12 mouse cellular contexts compared by ENCODE assay signal in genomic region chr10:25064701-25065362, GRCm38 (mm10).
"Had no signal": no experiment of that assay in that cellular context is flagged by ENCODE, and none has a peak within 500 bp of the region (broad histone marks: within the 10 kb centered on the region; RNA-seq: fewer than 3 reads in every experiment).

No protein-coding gene starts in this region.

- H3K4me2 ChIP-seq: limb, embryonic 13.5 days; liver, embryonic 11.5 days; liver, embryonic 15.5 days; midbrain, embryonic 13.5 days had no signal

- ATAC-seq: lung, postnatal 0 days; midbrain, embryonic 13.5 days had no signal

- H3K27ac ChIP-seq: limb, embryonic 13.5 days; liver, embryonic 15.5 days; midbrain, embryonic 13.5 days; stomach, postnatal 0 days had no signal

- H3K27me3 ChIP-seq: limb, embryonic 13.5 days; liver, embryonic 15.5 days; midbrain, embryonic 13.5 days had no signal

- H3K9me3 ChIP-seq: liver, embryonic 15.5 days; midbrain, embryonic 13.5 days had no signal

- H3K4me1 ChIP-seq: limb, embryonic 13.5 days; liver, embryonic 15.5 days; midbrain, embryonic 13.5 days had no signal

- DNase-seq: kidney, adult 9 months; kidney, postnatal 25 days; left cerebral cortex, postnatal 4 days; lung, adult 2 months; lung, postnatal 36 days; thymus, postnatal 4 days had no signal

- H3K9ac ChIP-seq: limb, embryonic 13.5 days; liver, embryonic 15.5 days; midbrain, embryonic 13.5 days had no signal

- H3K36me3 ChIP-seq: limb, embryonic 13.5 days; liver, embryonic 15.5 days; midbrain, embryonic 13.5 days had no signal

- H3K4me3 ChIP-seq: limb, embryonic 13.5 days; liver, embryonic 15.5 days; midbrain, embryonic 13.5 days had no signal
